Mouse (Mus musculus) stomach, embryonic 15.5 days (tissue): ENCODE results near the gene Cul7. TPM values are rescaled to one million over a fixed set of nuclear protein-coding genes. Genes with fewer than 3 reads are reported as not detected.

Source experiments
- ATAC-seq: fragments of 200-750 bp; cut with Nextera tagmentation; 2 replicates; pipeline ENCODE4 v1.8.0; 2017; ENCODE audit warnings: low read depth, moderate number of reproducible peaks, moderate TSS enrichment; ENCODE audit not compliant: insufficient read depth, low FRiP score
- H3K27ac ChIP-seq: fragments of 300-500 bp; sonication (generic); 2 replicates; pipeline ENCODE4 v1.5.1; 2015; ENCODE audit warnings: mild to moderate bottlenecking, inconsistent platforms
- H3K27me3 ChIP-seq: fragments of 300-500 bp; sonication (generic); replicated peaks from 2 replicates; pipeline ENCODE4 v1.6.1; 2015; ENCODE audit warnings: inconsistent platforms
- H3K36me3 ChIP-seq: fragments of 300-500 bp; sonication (generic); 2 replicates; pipeline ENCODE4 v1.6.1; 2015; ENCODE audit warnings: inconsistent platforms
- H3K4me1 ChIP-seq: fragments of 300-500 bp; sonication (generic); 2 replicates; pipeline ENCODE4 v1.6.1; 2015; ENCODE audit warnings: inconsistent platforms
- H3K4me2 ChIP-seq: fragments of 300-500 bp; sonication (generic); 2 replicates; pipeline ENCODE4 v1.6.1; 2015; ENCODE audit warnings: mild to moderate bottlenecking, inconsistent platforms
- H3K4me3 ChIP-seq: fragments of 300-500 bp; sonication (generic); replicated peaks from 2 replicates; pipeline ENCODE4 v1.5.1; 2015; ENCODE audit warnings: inconsistent platforms
- H3K9ac ChIP-seq: fragments of 300-500 bp; sonication (generic); 2 replicates; pipeline ENCODE4 v1.6.1; 2015; ENCODE audit warnings: inconsistent platforms
- H3K9me3 ChIP-seq: fragments of 300-500 bp; sonication (generic); 2 replicates; pipeline ENCODE4 v1.6.1; 2016; ENCODE audit warnings: inconsistent platforms
- WGBS: fragments of 180-500 bp; shearing (Covaris S2); methylation state at CpG from one replicate; pipeline ENCODE4 v1.1.7; 2015; 5-methylcytosine and 5-hydroxymethylcytosine counted together
- polyA plus RNA-seq: library from polyadenylated mRNA; unstranded; fragments of >200 nt; fragmentation: Nextera tagmentation; extraction: Ambion mirVana; gene quantifications from 2 replicates; pipeline ENCODE4 v1.2.1, GENCODE M21; 2015

The Cul7 gene
- 42.9 and 49.5 TPM in 2 replicates for polyA plus RNA-seq

GRCm38 (mm10) chr17:46650232-46651031, at the start of gene Cul7:
Cul7 (plus strand) TSS chr17:46650337.
- no peaks in the 10 kb centered on the region for H3K9me3 ChIP-seq
- peaks cover 33% of the 10 kb centered on the region for H3K4me1 ChIP-seq
- H3K36me3 ChIP-seq, result peaks cover 25% of the 10 kb centered on the region
- H3K9ac ChIP-seq, result peak within 1 kb of the TSS; percentile 74
- H3K27me3 ChIP-seq, result no peaks in the 10 kb centered on the region
- under 1% methylated on average over 58 of the region's 58 CpGs for WGBS
- peak within 1 kb of the TSS; percentile 67 for H3K4me3 ChIP-seq
- H3K27ac ChIP-seq, result peak within 1 kb of the TSS; percentile 96
- ATAC-seq, result peak; percentile 92
- H3K4me2 ChIP-seq, result peak within 1 kb of the TSS; percentile 70

GRCm38 (mm10) chr17:46600569-46600968, 49.6 kb upstream of the Cul7 start:
- no peak overlapping the region for H3K9ac ChIP-seq
- no peak overlapping the region for H3K27ac ChIP-seq
- no peak overlapping the region for H3K4me2 ChIP-seq
- no peaks in the 10 kb centered on the region for H3K9me3 ChIP-seq
- peaks cover 2% of the 10 kb centered on the region; the same call in 1 of the 2 replicates for H3K4me1 ChIP-seq
- no peaks in the 10 kb centered on the region for H3K27me3 ChIP-seq
- no peak for ATAC-seq
- 0 out of 2 replicates have a peak, but pooled peaks cover 5% of the 10 kb centered on the region for H3K36me3 ChIP-seq
- WGBS, result 79% methylated on average over 2 of the region's 2 CpGs
- H3K4me3 ChIP-seq, result no peak overlapping the region

GRCm38 (mm10) chr17:46602212-46602611, 47.9 kb upstream of the Cul7 start:
- peak; percentile 32; the same call in 1 of the 2 replicates for ATAC-seq
- peaks cover 2% of the 10 kb centered on the region; the same call in 1 of the 2 replicates for H3K4me1 ChIP-seq
- WGBS, result 49% methylated on average over 9 of the region's 9 CpGs
- H3K36me3 ChIP-seq, result no peaks in the 10 kb centered on the region
- no peak overlapping the region for H3K4me3 ChIP-seq
- H3K27me3 ChIP-seq, result no peaks in the 10 kb centered on the region
- H3K9me3 ChIP-seq, result no peaks in the 10 kb centered on the region
- H3K27ac ChIP-seq, result 0 out of 2 replicates have a peak overlapping the region, but pooled peaks have one; percentile 35
- H3K9ac ChIP-seq, result no peak overlapping the region
- H3K4me2 ChIP-seq, result no peak overlapping the region

- Histone ChIP-seq H3K4me1 (peaks cover 2% of the 10 kb centered on the region; the same call in 1 of the 2 replicates), H3K27me3 (no peaks in the 10 kb centered on the region), H3K36me3 (no peaks in the 10 kb centered on the region), H3K9me3 (no peaks in the 10 kb centered on the region), H3K4me2 (no peak overlapping the region), H3K4me3 (no peak overlapping the region), H3K27ac (0 out of 2 replicates have a peak overlapping the region, but pooled peaks have one; percentile 35), H3K9ac (no peak overlapping the region)
- WGBS, result 92% methylated on average over 4 of the region's 4 CpGs
- no peak for ATAC-seq
Measured at GRCm38 (mm10) chr17:46603229-46603628, 46.9 kb upstream of the Cul7 start.

GRCm38 (mm10) chr17:46605126-46605525, 45.0 kb upstream of the Cul7 start:
- Histone ChIP-seq H3K9me3 (no peaks in the 10 kb centered on the region), H3K36me3 (no peaks in the 10 kb centered on the region), H3K4me2 (no peak overlapping the region), H3K4me1 (peaks cover 9% of the 10 kb centered on the region), H3K9ac (no peak overlapping the region), H3K27me3 (no peaks in the 10 kb centered on the region), H3K27ac (no peak overlapping the region), H3K4me3 (no peak overlapping the region)
- WGBS, result 61% methylated on average over 5 of the region's 5 CpGs
- ATAC-seq, result no peak

GRCm38 (mm10) chr17:46605987-46606386, 44.1 kb upstream of the Cul7 start:
- Histone ChIP-seq H3K27me3 (no peaks in the 10 kb centered on the region), H3K9ac (no peak overlapping the region), H3K9me3 (no peaks in the 10 kb centered on the region), H3K27ac (no peak overlapping the region), H3K36me3 (no peaks in the 10 kb centered on the region), H3K4me2 (no peak overlapping the region), H3K4me1 (peaks cover 17% of the 10 kb centered on the region), H3K4me3 (no peak overlapping the region)
- no peak for ATAC-seq
- WGBS, result 77% methylated on average over 12 of the region's 12 CpGs

GRCm38 (mm10) chr17:46609721-46610514, 40.2 kb upstream of the Cul7 start:
- H3K4me1 ChIP-seq, result peaks cover 40% of the 10 kb centered on the region
- ATAC-seq, result peak; percentile 71; the same call in 1 of the 2 replicates
- H3K4me3 ChIP-seq, result 0 out of 2 replicates have a peak overlapping the region, but pooled peaks have one; percentile 0
- WGBS, result 46% methylated on average over 15 of the region's 15 CpGs
- no peaks in the 10 kb centered on the region for H3K27me3 ChIP-seq
- H3K36me3 ChIP-seq, result no peaks in the 10 kb centered on the region
- no peak overlapping the region for H3K9ac ChIP-seq
- H3K9me3 ChIP-seq, result no peaks in the 10 kb centered on the region
- H3K4me2 ChIP-seq, result peak overlapping the region; percentile 42
- peak overlapping the region; percentile 77 for H3K27ac ChIP-seq

- no peaks in the 10 kb centered on the region for H3K36me3 ChIP-seq
- WGBS, result 86% methylated on average over 6 of the region's 6 CpGs
- no peak overlapping the region for H3K9ac ChIP-seq
- no peaks in the 10 kb centered on the region for H3K27me3 ChIP-seq
- no peak overlapping the region for H3K4me2 ChIP-seq
- no peak overlapping the region for H3K4me3 ChIP-seq
- no peak overlapping the region for H3K27ac ChIP-seq
- no peaks in the 10 kb centered on the region for H3K9me3 ChIP-seq
- ATAC-seq, result no peak
- H3K4me1 ChIP-seq, result peaks cover 45% of the 10 kb centered on the region
Measured at GRCm38 (mm10) chr17:46611316-46611715, 38.8 kb upstream of the Cul7 start.

GRCm38 (mm10) chr17:46612189-46612588, 37.9 kb upstream of the Cul7 start:
- peak overlapping the region; percentile 80 for H3K27ac ChIP-seq
- H3K27me3 ChIP-seq, result no peaks in the 10 kb centered on the region
- no peak overlapping the region for H3K4me3 ChIP-seq
- 33% methylated on average over 2 of the region's 2 CpGs for WGBS
- no peak overlapping the region for H3K4me2 ChIP-seq
- peaks cover 52% of the 10 kb centered on the region for H3K4me1 ChIP-seq
- no peaks in the 10 kb centered on the region for H3K9me3 ChIP-seq
- H3K36me3 ChIP-seq, result no peaks in the 10 kb centered on the region
- H3K9ac ChIP-seq, result no peak overlapping the region
- ATAC-seq, result peak; percentile 25; the same call in 1 of the 2 replicates

- no peak overlapping the region for H3K4me2 ChIP-seq
- no peak overlapping the region for H3K4me3 ChIP-seq
- 22% methylated on average over 4 of the region's 4 CpGs for WGBS
- H3K27me3 ChIP-seq, result no peaks in the 10 kb centered on the region
- no peaks in the 10 kb centered on the region for H3K36me3 ChIP-seq
- no peak for ATAC-seq
- peak overlapping the region; percentile 80 for H3K27ac ChIP-seq
- no peak overlapping the region for H3K9ac ChIP-seq
- peaks cover 58% of the 10 kb centered on the region for H3K4me1 ChIP-seq
- no peaks in the 10 kb centered on the region for H3K9me3 ChIP-seq
Measured at GRCm38 (mm10) chr17:46612820-46613219, 37.3 kb upstream of the Cul7 start.

GRCm38 (mm10) chr17:46613229-46613628, 36.9 kb upstream of the Cul7 start:
- peak overlapping the region; percentile 80 for H3K27ac ChIP-seq
- H3K9ac ChIP-seq, result no peak overlapping the region
- 35% methylated on average over 3 of the region's 3 CpGs for WGBS
- no peak for ATAC-seq
- H3K4me1 ChIP-seq, result peaks cover 61% of the 10 kb centered on the region
- no peaks in the 10 kb centered on the region for H3K9me3 ChIP-seq
- H3K4me2 ChIP-seq, result no peak overlapping the region
- no peaks in the 10 kb centered on the region for H3K36me3 ChIP-seq
- no peak overlapping the region for H3K4me3 ChIP-seq
- H3K27me3 ChIP-seq, result no peaks in the 10 kb centered on the region

GRCm38 (mm10) chr17:46617799-46618198, 32.3 kb upstream of the Cul7 start:
- Histone ChIP-seq H3K4me2 (peak overlapping the region; percentile 44), H3K27me3 (no peaks in the 10 kb centered on the region), H3K9ac (no peak overlapping the region), H3K4me1 (peaks cover 82% of the 10 kb centered on the region), H3K36me3 (no peaks in the 10 kb centered on the region), H3K9me3 (no peaks in the 10 kb centered on the region), H3K4me3 (no peak overlapping the region), H3K27ac (peak overlapping the region; percentile 92)
- ATAC-seq, result no peak
- WGBS, result 41% methylated on average over 12 of the region's 12 CpGs
